Mouse (Mus musculus) urinary bladder, postnatal 14 days (tissue): ENCODE measurements at regions not wholly inside any gene's neighbourhood (a gene's known extent, or its start where the extent isn't known, plus 50 kb on each side); places are given as distances from the start of the nearest gene placed in this dataset.

ENCODE experiments used
- DNase-seq: peaks from one replicate; pipeline ENCODE4 v3.0.0; 2021; ENCODE audit warnings: low spot score

- no peak for DNase-seq
These were observed 199.0 kb upstream of the Gm21798 start for GRCm38 (mm10) chr15:64618471-64618870.

GRCm38 (mm10) chr15:64621876-64622275 is 195.6 kb upstream of the Gm21798 start:
- DNase-seq: no peak

GRCm38 (mm10) chr15:64622591-64622990 is 194.9 kb upstream of the Gm21798 start:
- peak; percentile 18 for DNase-seq

- no peak for DNase-seq
These were observed 191.1 kb upstream of the Gm21798 start for GRCm38 (mm10) chr15:64626359-64626758.

GRCm38 (mm10) chr15:64627258-64627657 is 190.2 kb upstream of the Gm21798 start:
- peak; percentile 76 for DNase-seq
